Comparison of ENCODE assay signal across 9 mouse cellular contexts in genomic region chr13:54520221-54520620, GRCm38 (mm10). TPM values are rescaled to one million over a fixed set of nuclear protein-coding genes. Genes with fewer than 3 reads are reported as not detected.
DNase-seq lines count a peak whose midpoint lies in the region; TF ChIP-seq lines count a peak whose summit lies in the region.
"Had no signal": no experiment of that assay in that cellular context is flagged by ENCODE, and none has a peak within 500 bp of the region (broad histone marks: within the 10 kb centered on the region; RNA-seq: fewer than 3 reads in every experiment).

No protein-coding gene starts in this region.

- TF ChIP-seq POLR2A in bone marrow macrophage, adult 2 months (IDR thresholded peaks at IDR 0.05; ENCODE audit: borderline replicate concordance, low read depth, low read length), result no peak

- peak; percentile 14 for DNase-seq in embryo, embryonic 10 days (ENCODE audit: low spot score)
- DNase-seq in embryo, embryonic 10.5 days (ENCODE audit: low spot score), result no peak
- peak; percentile 70 for DNase-seq in 416B (ENCODE audit: low read depth)
- DNase-seq in lung, postnatal 14 days, result peak; percentile 38
- DNase-seq in urinary bladder, postnatal 10 days (ENCODE audit: low spot score), result no peak
- no peak for DNase-seq in left cerebral cortex, adult 8-10 months (ENCODE audit: low spot score in 2 of 2)
- no peak for DNase-seq in cerebellum, adult 11-12 months

- H3K4me1 ChIP-seq in bone marrow macrophage, adult 2 months (ENCODE audit: control insufficient read depth, insufficient read depth, low read length), result no peaks in the 10 kb centered on the region
- H3K4me1 ChIP-seq: heart, embryonic 15.5 days had no signal

- H3K4me3 ChIP-seq in bone marrow macrophage, adult 2 months (ENCODE audit: insufficient read depth, low read length), result no peak overlapping the region
- H3K4me3 ChIP-seq: heart, embryonic 15.5 days had no signal

- TF ChIP-seq CTCF in bone marrow macrophage, adult 2 months (IDR thresholded peaks at IDR 0.05; ENCODE audit: low read depth, low read length), result peak; percentile 39; the same call in 1 of the 2 replicates

- H3K27ac ChIP-seq in bone marrow macrophage, adult 2 months (ENCODE audit: insufficient read depth, low read depth, low read length), result no peak overlapping the region
- H3K27ac ChIP-seq: heart, embryonic 15.5 days had no signal

RNA-seq across cellular contexts. Expression of gene Simc1, which starts 16.6 kb away (rescaled TPM):
- polyA plus RNA-seq in bone marrow macrophage, adult 2 months (2012; ENCODE audit: insufficient read depth, insufficient read length, missing spikeins), result 3.6 and 4.3 TPM in 2 replicates
- 10 to 100 TPM; 15.2 to 17.8 (median 17.1) TPM for total RNA-seq in left cerebral cortex, adult 8-10 months (2022)

RNA-seq across cellular contexts. Expression of gene 4833439L19Rik, which starts 45.0 kb away (rescaled TPM):
- 48.5 and 49.2 TPM in 2 replicates for polyA plus RNA-seq in bone marrow macrophage, adult 2 months (2012; ENCODE audit: insufficient read depth, insufficient read length, missing spikeins)
- 100 to 1,000 TPM; 122 to 141 (median 126) TPM for total RNA-seq in left cerebral cortex, adult 8-10 months (2022)

RNA-seq across cellular contexts. Expression of gene Thoc3, which starts 51.6 kb away (rescaled TPM):
- polyA plus RNA-seq in bone marrow macrophage, adult 2 months (2012; ENCODE audit: insufficient read depth, insufficient read length, missing spikeins), result 18.2 and 19.6 TPM in 2 replicates
- total RNA-seq in left cerebral cortex, adult 8-10 months (2022), result 10 to 100 TPM; 31.2 to 37.2 (median 35.5) TPM

RNA-seq across cellular contexts. Expression of gene Arl10, which starts 54.6 kb away (rescaled TPM):
- 44.0 and 45.7 TPM in 2 replicates for polyA plus RNA-seq in bone marrow macrophage, adult 2 months (2012; ENCODE audit: insufficient read depth, insufficient read length, missing spikeins)
- total RNA-seq in left cerebral cortex, adult 8-10 months (2022), result 10 to 100 TPM; 21.7 to 37.2 (median 27.8) TPM

Comparison
In these comparisons a context has a peak if more than half of its experiments do, and no peak if none do; other contexts are left out.
1. DNase-seq: peak in embryo, embryonic 10 days (single experiment), 416B (single experiment) and lung, postnatal 14 days (single experiment); none in embryo, embryonic 10.5 days (single experiment), urinary bladder, postnatal 10 days (single experiment), left cerebral cortex, adult 8-10 months (0 of 2) and cerebellum, adult 11-12 months (single experiment).